Mouse (Mus musculus): ENCODE measurements around the gene Tmem102.

Tmem102 gene

DNA sequence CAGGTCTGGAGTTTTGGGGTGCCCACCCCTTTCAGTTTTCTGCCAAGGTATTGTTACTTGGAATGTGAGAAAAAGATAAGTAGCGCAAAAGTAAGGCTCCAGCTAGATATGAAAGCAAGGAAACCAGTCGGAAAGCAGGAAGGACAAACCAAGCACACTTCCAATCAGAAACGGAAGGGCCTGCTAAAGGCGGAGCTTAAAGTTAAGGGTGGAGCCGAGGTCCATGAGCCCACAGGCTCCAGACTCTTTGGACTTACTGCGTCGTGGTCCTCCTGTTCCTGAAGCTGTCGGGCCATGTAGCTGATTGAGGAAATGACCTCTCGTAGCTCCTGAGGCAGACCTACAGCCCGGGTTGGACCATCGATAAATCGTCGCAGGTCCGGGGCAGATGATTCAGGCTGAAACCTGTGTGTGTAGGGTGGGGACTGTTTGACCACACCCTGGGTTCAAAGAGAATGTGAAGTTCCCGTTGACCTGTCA lies 20.6 kb downstream of the Tmem102 start:
- peak; percentile 70 for DNase-seq

DNA sequence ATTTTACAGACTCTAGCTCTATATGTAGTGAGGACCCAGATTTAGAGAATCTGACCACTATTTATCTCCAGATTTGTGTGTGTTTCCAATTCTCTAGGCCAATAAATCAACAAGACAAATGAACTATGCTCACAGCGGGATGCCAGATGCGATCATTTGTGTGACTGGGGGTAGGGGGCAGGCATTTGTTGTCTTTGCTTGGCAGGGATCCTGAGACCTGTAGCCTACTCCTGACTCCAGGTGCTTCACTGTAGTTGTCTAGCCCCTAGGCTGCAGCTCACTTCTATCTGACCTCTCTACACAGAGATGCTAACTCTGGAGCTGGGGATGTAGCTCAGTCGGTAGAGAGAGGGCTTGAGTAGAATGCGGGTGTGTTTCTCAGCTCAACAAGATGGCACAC lies 23.6 kb downstream of the Tmem102 start:
- DNase-seq, result no peak

DNA sequence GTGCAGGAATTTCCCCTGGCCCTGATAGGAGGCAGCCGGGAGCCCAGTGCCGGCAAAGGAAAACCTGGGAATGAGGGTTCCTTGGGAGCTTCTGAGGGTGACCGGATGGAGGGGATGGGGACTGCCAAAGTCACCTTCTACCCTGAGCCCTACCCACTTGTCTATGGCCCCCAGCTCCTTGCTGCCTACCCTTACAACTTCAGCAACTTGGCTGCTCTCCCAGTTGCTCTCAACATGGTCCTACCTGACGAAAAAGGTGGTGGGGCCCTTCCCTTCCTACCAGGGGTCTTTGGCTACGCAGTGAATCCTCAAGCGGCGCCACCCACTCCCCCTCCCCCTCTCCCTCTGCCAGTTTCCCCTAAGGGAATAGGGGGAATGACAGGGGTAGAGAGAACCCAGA lies 26.4 kb downstream of the Tmem102 start:
- DNase-seq, result no peak

DNA sequence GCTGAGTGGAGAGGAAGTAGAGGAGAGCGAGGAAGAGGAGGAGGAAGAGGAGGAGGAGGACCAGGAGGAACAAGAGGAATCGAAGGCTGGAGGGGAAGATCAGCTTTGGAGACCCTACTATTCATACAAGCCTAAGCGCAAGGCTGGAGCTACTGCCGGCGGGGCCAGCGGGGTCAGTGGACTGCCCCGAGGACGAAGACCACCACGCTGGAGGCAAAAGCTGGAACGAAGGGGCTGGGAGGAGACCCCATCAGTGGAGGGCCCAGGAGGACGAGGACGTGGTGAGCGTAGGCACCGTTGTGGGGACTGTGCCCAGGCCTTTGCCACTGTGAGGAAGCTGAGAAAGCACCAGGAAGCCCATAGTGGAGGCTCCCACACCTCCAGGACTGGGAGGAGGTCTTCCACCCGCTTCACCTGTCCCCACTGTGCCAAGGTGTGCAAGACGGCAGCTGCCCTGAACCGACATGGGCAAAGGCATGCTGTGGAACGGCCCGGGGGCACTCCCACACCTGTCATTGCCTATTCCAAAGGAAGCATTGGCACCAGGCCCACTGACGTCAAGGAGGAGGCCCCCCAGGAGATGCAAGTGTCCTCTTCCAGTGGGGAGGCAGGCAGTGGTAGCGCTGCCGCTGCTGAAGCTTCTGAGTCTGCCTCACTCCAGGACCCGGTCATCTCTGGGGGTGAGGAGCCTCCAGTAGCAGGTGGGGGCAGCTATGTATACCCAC lies 27.0 kb downstream of the Tmem102 start:
- DNase-seq, result no peak

DNA sequence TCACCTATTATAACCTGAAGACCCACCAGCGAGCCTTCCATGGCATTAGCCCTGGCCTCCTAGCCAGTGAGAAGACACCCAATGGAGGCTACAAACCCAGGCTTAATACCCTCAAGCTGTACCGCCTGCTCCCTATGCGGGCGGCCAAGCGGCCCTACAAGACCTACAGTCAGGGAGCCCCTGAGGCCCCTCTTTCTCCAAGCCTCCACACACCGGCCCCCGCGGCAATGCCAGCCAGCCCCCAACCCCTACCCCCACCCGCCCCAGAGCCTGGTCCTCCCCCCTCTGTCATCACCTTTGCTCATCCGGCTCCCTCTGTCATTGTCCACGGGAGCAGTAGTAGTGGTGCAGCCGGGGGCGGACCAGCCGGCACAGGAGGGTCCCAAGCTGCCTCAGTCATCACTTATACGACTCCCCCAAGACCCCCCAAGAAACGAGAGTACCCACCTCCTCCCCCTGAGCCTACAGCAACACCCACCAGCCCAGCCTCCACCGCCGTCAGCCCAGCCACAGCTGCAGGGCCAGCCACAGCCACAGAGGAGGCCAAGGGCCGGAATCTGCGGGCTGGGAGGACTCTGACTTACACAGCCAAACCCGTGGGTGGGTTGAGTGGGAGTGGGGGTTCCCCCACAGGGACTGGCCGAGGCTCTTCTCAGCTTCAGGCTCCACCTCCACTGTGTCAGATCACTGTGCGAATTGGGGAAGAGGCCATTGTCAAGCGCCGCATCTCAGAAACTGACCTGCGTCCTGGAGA lies 27.7 kb downstream of the Tmem102 start:
- DNase-seq, result no peak

DNA sequence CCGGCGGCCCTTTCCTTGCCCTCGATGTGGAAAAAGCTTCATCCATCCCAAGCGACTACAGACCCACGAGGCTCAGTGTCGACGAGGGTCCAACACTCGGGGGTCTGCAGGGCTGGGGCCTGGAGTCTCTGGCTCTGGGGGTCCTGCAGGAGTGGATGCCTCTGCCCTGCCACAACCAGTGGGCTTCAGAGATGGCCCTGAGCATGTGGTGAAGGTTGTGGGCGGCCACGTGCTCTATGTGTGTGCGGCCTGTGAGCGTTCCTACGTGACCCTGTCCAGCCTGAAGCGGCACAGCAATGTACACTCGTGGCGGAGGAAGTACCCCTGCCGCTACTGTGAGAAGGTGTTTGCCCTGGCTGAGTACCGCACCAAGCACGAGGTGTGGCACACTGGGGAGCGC lies 28.9 kb downstream of the Tmem102 start:
- DNase-seq, result no peak

DNA sequence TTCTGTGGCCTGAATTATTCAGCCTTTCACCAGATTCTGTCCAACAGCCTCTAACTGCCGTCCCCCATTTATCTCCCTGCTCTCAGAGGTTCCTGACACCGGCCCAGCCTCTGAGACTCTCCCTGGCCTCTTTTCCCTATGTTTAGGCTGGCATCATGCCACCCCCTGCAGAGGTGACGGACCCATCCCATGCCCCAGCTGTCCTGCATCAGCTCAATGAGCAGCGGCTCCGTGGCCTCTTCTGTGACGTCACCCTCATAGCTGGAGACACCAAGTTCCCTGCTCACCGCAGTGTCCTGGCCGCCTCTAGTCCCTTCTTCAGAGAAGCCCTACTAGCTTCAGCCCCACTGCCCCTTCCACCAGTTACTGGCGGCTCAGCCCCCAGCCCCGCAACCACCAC lies 29.7 kb downstream of the Tmem102 start:
- no peak for DNase-seq

DNA sequence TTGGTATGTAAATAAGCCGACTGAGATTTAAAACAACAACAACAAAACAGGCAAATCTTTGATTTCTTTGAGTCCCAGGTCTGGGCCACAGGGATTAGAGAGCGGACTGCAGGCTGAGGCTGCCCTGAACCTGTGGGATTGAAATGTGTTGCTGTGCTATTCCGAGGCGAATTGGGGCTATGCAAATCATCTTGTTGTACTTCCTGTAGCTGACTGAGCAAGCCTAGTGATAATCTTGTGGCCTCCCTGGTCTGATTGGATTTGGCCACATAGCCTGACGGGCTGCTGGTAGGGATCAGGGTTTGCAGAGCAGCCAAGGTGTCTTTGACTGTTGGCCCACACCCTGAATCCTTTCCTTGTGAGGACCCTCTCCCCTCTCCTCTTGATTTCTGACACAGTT lies 30.5 kb downstream of the Tmem102 start:
- DNase-seq, result no peak

DNA sequence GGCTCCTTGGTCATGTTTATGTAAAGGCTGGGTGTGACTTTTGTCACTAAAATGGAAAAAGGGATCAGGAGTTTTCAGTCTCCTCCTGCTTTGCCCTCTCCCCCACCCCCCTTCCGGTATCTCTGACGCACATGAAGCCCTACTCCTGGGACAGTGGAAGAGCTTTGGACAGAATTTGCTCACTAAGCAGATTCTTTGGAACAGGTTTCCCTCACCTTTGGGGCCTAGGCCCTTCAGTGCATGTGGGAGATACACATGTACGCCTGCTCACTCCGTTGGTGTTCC lies 37.9 kb downstream of the Tmem102 start:
- no peak for DNase-seq

DNA sequence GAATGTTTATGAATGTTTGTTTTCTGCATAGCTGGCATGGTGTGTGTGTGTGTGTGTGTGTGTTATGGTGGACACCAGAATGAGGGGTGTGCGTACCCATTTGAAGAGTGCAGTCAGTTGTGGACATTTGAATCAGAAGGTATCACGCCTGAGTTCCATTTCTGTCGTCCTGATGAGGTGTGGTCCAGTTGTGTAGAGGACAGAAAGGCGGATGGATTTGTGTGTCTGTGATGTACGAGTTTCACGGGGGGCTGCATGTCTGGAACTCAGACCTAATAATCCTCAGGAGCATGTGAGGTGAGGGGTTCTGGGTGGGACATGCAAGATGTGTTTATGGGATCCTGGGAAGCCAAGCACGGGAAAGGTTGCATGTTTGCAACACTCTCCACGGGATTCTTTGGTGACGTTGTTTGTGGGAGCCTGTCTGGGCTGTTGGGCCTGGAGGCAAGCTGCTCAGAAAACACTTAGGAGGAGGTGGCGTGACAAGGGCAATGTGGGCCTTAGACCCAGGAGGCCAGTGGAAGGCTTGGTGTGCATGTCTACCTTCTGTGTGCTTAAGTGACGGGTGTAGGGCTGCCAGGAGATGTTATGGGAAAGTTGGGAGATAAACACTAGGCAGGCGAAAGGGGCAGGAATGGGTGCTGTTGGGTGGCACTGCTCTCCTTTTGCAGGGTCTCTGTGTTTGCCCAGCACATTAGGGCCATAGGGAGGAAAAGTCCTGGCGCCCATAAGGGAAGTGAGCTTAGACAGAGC lies 38.4 kb downstream of the Tmem102 start:
- no peak for DNase-seq

DNA sequence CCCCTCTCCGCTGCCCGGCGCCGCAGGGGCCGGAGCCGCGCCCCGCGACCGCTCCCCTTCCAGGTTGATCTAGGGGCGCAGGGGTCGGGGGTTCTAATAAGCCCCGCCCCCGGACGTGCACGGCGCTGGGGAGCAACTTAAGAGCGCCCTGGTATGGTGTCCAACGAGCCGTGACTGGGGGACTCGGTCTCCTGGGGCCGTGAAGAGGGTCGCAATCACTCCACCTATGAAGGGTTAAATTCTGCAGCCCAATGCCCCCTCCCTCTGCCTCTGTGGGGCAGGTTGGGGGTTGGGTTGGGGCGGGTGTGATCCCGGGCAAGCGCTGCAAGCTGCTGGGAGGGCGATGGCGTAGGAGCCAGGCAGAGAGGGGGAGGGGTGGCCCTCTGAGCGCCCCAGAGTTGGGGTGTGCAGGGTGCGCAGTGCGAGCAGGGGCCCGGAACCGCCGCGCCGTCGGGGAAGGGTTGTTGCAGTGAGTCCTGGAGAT lies 39.3 kb downstream of the Tmem102 start:
- peak; percentile 75 for DNase-seq

DNA sequence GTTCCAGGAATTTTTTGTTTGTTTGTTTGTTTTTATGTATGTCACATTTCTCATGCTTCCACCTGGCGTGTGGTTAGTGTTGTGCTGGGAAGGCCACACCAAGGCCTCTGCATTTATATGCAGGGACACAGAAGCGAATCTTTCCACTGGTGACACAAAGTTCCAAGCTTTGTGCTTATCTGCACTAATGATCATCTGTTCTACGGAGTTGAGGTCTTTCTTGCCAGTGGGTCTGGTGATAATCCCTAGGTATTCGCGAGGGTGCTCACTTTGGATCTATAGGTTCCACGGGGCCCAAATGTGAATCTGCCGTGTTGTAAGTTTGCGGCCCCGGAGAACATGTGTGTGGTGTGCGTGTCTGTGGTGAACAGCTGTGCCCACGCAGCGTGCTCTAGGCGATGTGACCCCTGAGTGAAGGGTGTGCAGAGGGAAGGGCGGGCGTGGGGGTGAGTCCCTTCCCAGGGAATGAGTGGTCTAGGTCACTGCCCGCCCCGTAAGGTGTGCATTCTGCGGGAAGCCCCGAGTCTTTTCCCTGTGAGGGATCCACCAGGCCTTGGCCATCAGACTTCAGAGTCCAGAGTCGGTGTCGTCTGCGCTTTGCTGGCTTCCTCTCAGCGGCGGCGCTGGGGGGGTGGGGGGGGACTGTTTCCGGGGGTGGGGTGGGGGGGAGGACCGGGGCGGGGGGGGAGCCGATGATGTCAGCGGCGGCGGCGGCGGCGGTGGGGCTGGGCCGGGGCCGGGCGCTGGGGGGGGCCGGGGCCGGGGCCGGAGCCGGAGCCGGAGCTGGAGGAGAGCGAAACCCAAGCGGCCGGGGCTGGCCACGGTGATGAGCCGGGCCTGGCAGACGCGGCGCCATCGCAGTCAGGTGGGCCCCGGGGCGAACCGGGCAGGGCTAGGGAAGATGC lies 40.0 kb downstream of the Tmem102 start, which contains the start of gene Zbtb4:
Gene Zbtb4, plus strand, starts transcription at position 692 of the 905 bp plus-strand sequence.
- DNase-seq, result peak; percentile 44

DNA sequence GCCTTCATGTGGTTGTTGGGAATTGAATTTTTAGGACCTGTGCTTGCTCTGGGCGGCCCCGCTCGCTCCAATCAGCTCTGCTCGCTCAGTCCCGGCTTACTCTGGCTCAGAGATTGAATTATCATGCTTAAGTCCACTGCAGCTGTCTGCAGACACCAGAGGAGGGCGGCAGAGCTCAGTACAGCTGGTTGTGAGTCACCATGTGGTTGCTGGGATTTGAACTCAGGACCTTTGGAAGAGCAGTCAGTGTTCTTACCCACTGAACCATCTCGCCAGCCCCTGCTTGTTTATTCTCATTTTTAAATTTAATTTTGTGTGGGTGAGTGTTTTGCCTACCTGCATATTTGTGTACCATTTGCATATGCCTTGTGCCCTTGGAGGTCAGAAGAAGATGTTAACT lies 41.9 kb downstream of the Tmem102 start:
- DNase-seq, result no peak

DNA sequence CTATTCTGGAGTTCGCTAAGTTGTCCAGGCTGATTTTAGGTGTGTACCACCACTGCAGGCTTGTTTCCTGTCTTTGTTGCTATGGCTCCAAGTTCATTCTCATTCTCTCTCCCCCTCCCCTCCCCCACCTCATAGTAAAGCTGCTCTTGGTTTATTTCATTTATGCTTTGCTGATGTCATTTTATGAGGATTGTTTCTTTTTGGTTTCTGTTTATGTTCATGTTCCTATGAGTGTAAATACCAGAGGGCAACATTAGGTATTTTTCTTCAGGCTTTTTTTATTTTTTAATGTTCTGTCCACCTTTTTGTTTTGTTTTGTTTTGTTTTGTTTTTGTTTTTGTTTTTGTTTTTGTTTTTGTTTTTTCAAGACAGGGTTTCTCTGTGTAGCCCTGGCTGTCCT lies 43.6 kb downstream of the Tmem102 start, which contains the start of gene Slc35g3:
Gene Slc35g3, minus strand, starts transcription at position 101 of the 400 bp plus-strand sequence.
- no peak for DNase-seq

DNA sequence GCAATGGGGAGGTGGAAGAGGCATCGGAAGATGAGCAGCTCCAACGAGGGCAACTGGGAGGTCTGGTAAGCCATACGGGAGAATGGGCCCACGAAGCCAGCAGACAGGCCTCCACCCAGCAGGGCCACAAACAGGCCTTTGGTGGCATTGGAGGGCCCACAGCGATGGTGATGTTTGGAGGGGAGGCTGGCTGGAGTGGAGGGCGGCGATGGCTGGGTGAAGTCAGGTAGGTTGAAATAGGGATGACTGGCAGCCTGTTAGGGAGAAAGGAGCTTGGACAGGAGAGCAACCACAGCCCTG lies 44.6 kb downstream of the Tmem102 start:
- no peak for DNase-seq

DNA sequence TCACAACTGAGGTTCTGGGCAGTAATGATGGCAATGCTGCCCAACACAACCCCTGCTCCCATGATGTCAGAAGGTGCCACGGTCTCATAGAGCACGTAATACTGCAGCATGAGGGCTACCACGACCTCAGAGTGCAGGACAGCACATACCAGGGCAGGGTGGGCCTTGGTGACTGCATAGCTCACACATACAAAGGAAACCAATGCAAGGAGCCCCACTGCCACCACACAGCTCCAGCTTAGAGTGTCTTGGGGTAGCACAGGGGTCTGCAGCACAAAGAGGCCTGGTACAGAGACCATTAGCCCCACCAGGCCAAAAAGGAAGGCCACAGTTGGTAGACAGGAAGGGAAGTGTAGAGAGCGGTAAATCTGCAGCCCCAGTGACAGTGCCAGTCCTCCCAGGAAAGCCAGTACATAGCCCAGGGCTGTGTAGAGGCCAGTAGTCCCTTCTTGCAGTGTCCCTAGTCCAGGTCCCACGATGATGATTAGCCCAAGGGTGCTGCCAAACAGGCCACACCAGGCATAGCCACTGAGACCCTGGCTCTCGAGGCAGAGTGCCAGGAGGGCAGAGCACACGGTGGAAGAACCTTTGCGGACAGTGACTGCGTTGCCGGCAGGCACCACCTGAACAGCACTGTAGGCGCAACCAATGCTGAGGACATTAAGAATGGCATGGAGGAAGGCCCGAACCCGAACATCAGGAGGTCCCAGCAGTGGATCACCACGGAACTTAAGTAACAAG lies 45.1 kb downstream of the Tmem102 start:
- DNase-seq, result no peak

DNA sequence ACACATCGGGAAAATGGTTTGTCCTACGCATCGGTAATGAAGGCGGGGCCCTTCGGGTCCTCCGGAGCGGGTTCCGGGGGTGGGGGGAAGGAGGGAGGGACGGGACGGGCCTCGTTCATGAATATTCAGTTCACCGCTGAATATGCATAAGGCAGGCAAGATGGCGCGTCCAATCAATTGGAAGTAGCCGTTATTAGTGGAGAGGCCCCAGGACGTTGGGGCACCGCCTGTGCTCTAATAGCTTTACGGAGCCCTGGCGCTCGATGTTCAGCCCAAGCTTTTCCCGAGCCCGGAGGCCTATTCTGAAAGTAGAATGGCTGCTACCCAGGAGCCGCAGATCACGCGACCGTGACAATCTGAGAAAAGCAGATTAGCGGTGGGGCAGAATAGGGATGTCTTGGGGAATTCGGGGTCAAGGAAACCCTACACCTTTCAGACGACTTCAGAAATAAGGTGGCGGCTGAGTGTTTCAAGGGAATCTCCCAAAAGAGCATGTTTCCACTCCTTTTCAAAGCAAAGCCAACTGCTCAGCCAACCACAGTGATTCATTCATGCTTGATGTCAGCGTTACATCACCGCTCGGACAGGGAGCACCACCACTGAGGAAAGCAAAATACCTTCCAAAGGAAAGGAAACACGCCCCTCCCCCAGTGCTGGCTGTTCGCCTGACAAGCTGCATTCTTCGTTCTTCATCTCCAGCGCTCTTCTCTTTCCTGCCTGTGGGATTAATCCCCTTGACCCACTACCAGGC lies 46.3 kb downstream of the Tmem102 start:
- DNase-seq, result peak; percentile 96

DNA sequence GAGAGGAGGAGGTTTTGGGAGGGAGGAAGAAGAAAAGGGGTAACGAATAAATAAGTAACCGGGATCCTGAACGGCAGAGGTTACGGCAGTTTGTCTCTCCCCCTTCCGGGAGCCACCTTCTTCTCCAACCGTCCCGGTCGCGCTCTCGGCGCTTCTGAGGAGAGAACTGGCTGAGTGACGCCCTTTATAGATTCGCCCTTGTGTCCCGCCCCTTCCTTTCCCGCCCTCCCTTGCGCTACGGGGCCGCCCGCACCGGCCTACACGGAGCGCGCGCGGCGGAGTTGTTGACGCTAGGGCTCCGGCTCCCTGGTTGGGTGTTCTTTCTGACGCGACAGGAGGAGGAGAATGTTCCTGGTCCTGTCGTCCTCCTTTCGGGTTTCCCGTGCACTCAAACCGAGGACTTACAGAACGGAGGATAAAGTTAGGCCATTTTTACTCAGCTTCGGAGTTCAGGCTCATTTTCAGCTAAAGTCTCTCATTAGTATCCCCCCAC lies 46.9 kb downstream of the Tmem102 start, which contains the start of gene Polr2a:
Gene Polr2a, minus strand, starts transcription at position 160 of the 493 bp plus-strand sequence.
- peak; percentile 97 for DNase-seq

DNA sequence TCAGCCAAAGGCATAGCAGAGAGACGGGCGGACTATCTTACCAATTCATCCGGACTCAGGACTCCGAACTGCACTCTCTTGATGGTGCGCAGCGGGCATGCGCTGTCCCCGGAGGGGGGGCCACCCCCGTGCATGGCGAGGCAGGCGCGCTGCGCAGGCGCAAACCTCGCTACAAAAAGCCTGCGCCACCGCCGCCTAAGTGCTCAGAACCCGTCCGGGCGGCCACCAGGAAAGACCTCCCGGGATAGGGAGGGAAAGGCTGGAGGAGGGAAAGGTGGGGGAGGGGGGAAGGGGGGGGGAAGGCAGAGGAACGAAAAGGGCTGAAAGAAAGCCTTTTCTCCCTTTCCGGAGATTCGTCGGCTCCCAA lies 47.4 kb downstream of the Tmem102 start:
- peak; percentile 97 for DNase-seq

DNA sequence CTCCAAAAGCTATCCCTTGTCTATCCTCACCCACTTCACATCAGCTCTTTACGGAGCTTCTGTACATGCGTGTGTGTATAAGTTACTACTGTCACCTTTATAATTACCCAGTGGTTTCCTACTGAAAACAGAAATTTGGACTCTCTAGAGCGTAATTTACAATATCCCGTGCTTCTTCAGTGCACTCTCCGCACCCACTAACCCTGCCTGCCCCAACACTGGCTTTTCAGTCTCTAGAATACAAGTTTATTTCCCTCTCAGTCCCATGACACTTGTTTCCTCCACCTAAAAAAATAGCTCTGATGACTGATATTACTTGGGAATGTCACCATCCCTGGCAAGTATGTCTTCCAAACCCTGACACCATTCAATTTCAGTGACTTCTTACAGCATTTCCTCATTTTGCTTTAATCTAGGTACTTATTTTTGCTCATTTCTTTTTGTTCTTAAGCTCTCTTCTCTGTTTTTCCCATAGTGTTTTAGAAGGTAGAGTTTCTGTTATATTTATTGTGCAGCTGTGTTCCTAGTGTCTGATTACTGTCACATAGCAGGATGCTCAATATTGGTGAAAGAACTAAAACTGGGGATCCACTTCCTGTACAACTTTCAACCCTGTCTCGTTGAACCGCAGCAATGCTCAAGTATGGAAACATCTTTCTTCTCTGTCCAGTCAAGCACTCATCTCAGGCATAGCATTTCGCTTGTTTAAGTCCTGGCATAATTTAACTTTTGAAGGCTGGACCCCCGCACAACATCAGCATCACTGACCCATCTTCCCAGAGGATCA lies 47.9 kb downstream of the Tmem102 start:
- no peak for DNase-seq
